Mouse (Mus musculus) liver, embryonic 12.5 days (tissue): ENCODE measurements at regions not wholly inside any gene's neighbourhood (a gene's known extent, or its start where the extent isn't known, plus 50 kb on each side); places are given as distances from the start of the nearest gene placed in this dataset.

Source experiments
- ATAC-seq: fragments of 200-750 bp; cut with Nextera tagmentation; 2 replicates; pipeline ENCODE4 v1.8.0; 2017; ENCODE audit warnings: moderate number of reproducible peaks, mild to moderate bottlenecking, moderate library complexity
- H3K27ac ChIP-seq: fragments of 300-500 bp; sonication (generic); 2 replicates; pipeline ENCODE4 v1.5.1; 2016; ENCODE audit warnings: mild to moderate bottlenecking
- H3K27me3 ChIP-seq: fragments of 300-500 bp; sonication (generic); replicated peaks from 2 replicates; pipeline ENCODE4 v1.6.1; 2016; ENCODE audit warnings: mild to moderate bottlenecking, moderate library complexity
- H3K36me3 ChIP-seq: fragments of 300-500 bp; sonication (generic); 2 replicates; pipeline ENCODE4 v1.6.1; 2016; ENCODE audit warnings: mild to moderate bottlenecking, moderate library complexity
- H3K4me1 ChIP-seq: fragments of 300-500 bp; sonication (generic); 2 replicates; pipeline ENCODE4 v1.6.1; 2016
- H3K4me2 ChIP-seq: fragments of 300-500 bp; sonication (generic); 2 replicates; pipeline ENCODE4 v1.6.1; 2016; ENCODE audit warnings: mild to moderate bottlenecking, moderate library complexity
- H3K4me3 ChIP-seq: fragments of 300-500 bp; sonication (generic); 2 replicates; pipeline ENCODE4 v1.5.1; 2016; ENCODE audit warnings: mild to moderate bottlenecking, moderate library complexity
- H3K9ac ChIP-seq: fragments of 300-500 bp; sonication (generic); 2 replicates; pipeline ENCODE4 v1.6.1; 2016; ENCODE audit warnings: mild to moderate bottlenecking, moderate library complexity
- H3K9me3 ChIP-seq: fragments of 300-500 bp; sonication (generic); replicated peaks from 2 replicates; pipeline ENCODE4 v1.6.1; 2016; ENCODE audit warnings: mild to moderate bottlenecking, moderate library complexity
- WGBS: fragments of 180-500 bp; shearing (Covaris S2); methylation state at CpG from one replicate; pipeline ENCODE4 v1.1.7; 2016; ENCODE audit not compliant: insufficient replicate concordance; 5-methylcytosine and 5-hydroxymethylcytosine counted together

DNA sequence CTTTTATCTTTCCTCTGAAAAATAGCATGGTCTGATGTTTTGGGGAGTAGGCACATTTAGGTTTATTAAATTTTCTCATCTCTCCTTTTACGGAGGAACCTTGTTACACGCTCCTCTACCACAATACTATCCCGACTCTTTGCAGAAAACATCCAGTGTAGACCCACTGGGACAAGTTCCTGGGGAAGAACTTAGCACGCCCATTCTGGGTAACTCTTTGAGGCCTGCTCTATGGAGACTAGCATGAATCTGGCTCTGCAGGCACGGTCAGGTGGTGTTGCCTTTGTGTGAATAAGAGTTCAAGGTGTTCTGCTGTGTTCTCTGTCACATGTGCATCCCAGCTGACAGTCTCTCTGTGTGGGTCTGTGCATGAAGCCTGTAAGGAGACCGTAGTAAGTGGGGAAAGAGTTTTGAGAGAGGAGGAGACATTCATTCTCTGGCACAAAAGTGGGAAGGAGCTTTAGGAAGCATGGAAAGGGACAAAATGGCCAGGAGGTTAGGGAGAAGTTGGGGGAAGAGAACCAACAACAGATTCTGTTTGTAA, 105.2 kb upstream of the Satb2 start:
- WGBS: 73% methylated on average over 6 of the region's 6 CpGs
- no peaks in the 10 kb centered on the region for H3K27me3 ChIP-seq
- ATAC-seq: no peak
- H3K9me3 ChIP-seq: no peaks in the 10 kb centered on the region
- no peak overlapping the region for H3K9ac ChIP-seq
- H3K4me3 ChIP-seq: no peak overlapping the region
- H3K4me1 ChIP-seq: no peaks in the 10 kb centered on the region
- no peaks in the 10 kb centered on the region for H3K36me3 ChIP-seq
- no peak overlapping the region for H3K4me2 ChIP-seq
- H3K27ac ChIP-seq: no peak overlapping the region

DNA sequence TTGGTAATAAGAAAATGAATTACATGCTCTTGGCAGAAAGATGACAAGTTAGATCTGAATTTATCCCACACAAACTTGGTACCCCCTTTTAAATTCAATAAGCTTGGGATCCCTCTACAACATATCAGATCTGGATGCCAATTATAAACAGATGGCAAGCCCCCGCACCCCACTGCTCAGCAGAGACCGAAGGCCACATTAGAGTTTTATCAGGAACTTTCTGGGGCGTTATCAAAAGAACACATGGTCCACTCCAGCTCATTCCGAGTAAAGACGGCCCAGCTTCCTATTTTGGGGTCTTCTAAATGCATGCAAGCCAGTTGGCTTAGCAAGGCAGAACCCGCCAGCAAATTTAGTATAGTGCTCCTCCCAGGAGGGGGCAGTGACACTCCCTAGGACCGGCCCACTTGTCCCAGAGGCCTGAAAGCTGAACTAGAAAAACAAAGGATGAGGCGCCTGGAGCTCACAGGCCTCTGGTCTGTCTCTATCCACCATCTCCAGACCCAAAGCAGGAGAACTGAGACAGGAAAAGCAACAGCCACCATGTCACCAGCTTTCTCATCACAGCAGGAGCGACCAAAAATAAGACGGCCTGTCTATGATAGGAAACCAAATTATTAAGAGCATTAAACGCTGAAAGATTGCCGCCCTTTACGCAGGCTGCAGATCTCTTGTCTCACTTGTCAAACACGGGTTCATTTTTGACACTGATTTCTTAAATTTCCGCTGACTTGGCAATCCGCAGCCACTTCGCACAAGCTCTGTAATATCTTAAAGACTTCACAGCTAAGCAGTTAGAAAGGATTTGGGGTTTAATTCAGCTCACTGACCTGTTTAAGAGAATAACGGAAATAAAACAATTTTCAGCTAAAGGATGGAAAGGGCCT, 117.2 kb upstream of the Satb2 start:
- WGBS: 60% methylated on average over 18 of the region's 18 CpGs
- no peaks in the 10 kb centered on the region for H3K27me3 ChIP-seq
- H3K27ac ChIP-seq: no peak overlapping the region
- H3K4me3 ChIP-seq: no peak overlapping the region
- no peak for ATAC-seq
- H3K9me3 ChIP-seq: no peaks in the 10 kb centered on the region
- H3K36me3 ChIP-seq: no peaks in the 10 kb centered on the region
- no peak overlapping the region for H3K4me2 ChIP-seq
- no peaks in the 10 kb centered on the region for H3K4me1 ChIP-seq
- no peak overlapping the region for H3K9ac ChIP-seq

DNA sequence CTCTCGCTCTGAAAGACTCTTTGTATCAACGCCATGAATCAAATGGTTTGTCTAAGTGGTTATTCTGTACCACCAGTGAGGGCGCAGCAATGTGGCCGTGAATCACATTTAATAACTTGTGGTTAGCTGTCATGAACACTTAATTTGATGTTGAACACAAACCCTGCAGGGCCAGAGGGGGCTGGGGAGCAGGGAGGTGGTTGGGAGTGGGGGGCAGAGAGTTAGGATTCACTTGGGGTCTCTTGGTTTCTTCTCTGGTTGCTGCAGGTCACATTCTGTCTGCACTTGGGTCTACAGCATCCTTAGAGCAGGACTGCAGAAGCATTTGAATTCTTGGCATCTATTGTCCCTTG, 117.8 kb upstream of the Satb2 start:
- Histone ChIP-seq H3K4me1 (no peaks in the 10 kb centered on the region), H3K4me2 (no peak overlapping the region), H3K9me3 (no peaks in the 10 kb centered on the region), H3K27me3 (no peaks in the 10 kb centered on the region), H3K27ac (no peak overlapping the region), H3K4me3 (no peak overlapping the region), H3K9ac (no peak overlapping the region), H3K36me3 (no peaks in the 10 kb centered on the region)
- WGBS: 72% methylated on average over 4 of the region's 4 CpGs
- ATAC-seq: no peak

GRCm38 (mm10) chr1:57096740-57097139, 118.3 kb upstream of the Satb2 start:
- H3K4me3 ChIP-seq: no peak overlapping the region
- ATAC-seq: no peak
- no peaks in the 10 kb centered on the region for H3K9me3 ChIP-seq
- H3K4me2 ChIP-seq: no peak overlapping the region
- no peaks in the 10 kb centered on the region for H3K27me3 ChIP-seq
- 69% methylated on average over 8 of the region's 8 CpGs for WGBS
- H3K9ac ChIP-seq: no peak overlapping the region
- no peaks in the 10 kb centered on the region for H3K4me1 ChIP-seq
- H3K27ac ChIP-seq: no peak overlapping the region
- no peaks in the 10 kb centered on the region for H3K36me3 ChIP-seq

- WGBS: 73% methylated on average over 2 of the region's 2 CpGs
- H3K36me3 ChIP-seq: no peaks in the 10 kb centered on the region
- H3K4me1 ChIP-seq: no peaks in the 10 kb centered on the region
- no peak overlapping the region for H3K27ac ChIP-seq
- ATAC-seq: no peak
- H3K27me3 ChIP-seq: no peaks in the 10 kb centered on the region
- H3K4me3 ChIP-seq: no peak overlapping the region
- H3K9me3 ChIP-seq: no peaks in the 10 kb centered on the region
- no peak overlapping the region for H3K4me2 ChIP-seq
- no peak overlapping the region for H3K9ac ChIP-seq
Measured at GRCm38 (mm10) chr1:57100614-57101013, 122.2 kb upstream of the Satb2 start.

- Histone ChIP-seq H3K4me3 (no peak overlapping the region), H3K36me3 (no peaks in the 10 kb centered on the region), H3K27ac (no peak overlapping the region), H3K4me2 (no peak overlapping the region), H3K27me3 (no peaks in the 10 kb centered on the region), H3K9ac (no peak overlapping the region), H3K4me1 (no peaks in the 10 kb centered on the region), H3K9me3 (no peaks in the 10 kb centered on the region)
- no peak for ATAC-seq
- WGBS: 80% methylated on average over 10 of the region's 10 CpGs
Measured at GRCm38 (mm10) chr1:57107308-57107707, 128.9 kb upstream of the Satb2 start.

DNA sequence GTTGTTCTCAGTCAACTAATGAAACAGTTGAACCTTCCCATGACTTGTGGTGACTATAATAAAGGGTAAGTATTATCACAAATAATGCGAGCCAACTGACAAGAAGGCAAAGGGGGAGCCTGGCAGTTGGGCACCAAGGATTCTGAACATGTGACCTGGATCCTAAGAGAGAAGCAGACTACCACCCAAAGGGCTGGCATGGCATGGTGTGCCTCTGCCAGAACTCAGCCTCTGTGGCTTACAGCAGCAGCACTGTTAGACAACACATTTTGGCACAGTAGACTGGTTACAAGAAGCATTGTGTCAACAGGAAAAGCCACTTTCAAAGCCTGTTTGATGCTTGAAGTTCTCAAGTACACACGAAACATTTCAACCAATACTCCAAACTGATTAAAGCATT, 142.2 kb upstream of the Satb2 start:
- H3K4me1 ChIP-seq: no peaks in the 10 kb centered on the region
- no peaks in the 10 kb centered on the region for H3K9me3 ChIP-seq
- H3K27ac ChIP-seq: no peak overlapping the region
- H3K27me3 ChIP-seq: no peaks in the 10 kb centered on the region
- no peak overlapping the region for H3K9ac ChIP-seq
- WGBS: 61% methylated on average over 2 of the region's 2 CpGs
- ATAC-seq: no peak
- H3K4me2 ChIP-seq: no peak overlapping the region
- no peak overlapping the region for H3K4me3 ChIP-seq
- no peaks in the 10 kb centered on the region for H3K36me3 ChIP-seq

DNA sequence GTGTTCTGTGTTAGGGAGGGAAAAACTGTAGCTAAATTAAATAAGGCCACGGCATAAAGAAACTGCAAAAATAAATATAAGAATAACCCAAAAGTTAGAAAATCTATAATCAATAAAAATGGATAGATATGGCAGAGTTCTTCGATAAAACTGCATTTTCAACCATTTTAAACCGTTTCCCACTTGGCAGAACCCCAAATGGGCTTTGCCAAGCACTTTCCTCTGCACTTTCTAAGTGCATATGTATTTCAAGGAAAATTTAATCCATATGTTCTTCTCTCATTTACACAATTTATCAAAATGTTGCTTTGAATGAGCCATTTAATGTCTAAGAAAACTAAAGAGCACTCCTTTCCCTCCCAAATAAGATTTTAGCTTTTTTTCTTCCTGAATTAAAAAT, 165.7 kb upstream of the Satb2 start:
- no peak for ATAC-seq
- H3K9ac ChIP-seq: no peak overlapping the region
- 57% methylated on average over 3 of the region's 3 CpGs for WGBS
- H3K4me3 ChIP-seq: no peak overlapping the region
- H3K27ac ChIP-seq: no peak overlapping the region
- no peaks in the 10 kb centered on the region for H3K9me3 ChIP-seq
- no peaks in the 10 kb centered on the region for H3K27me3 ChIP-seq
- no peaks in the 10 kb centered on the region for H3K36me3 ChIP-seq
- H3K4me2 ChIP-seq: no peak overlapping the region
- no peaks in the 10 kb centered on the region for H3K4me1 ChIP-seq

DNA sequence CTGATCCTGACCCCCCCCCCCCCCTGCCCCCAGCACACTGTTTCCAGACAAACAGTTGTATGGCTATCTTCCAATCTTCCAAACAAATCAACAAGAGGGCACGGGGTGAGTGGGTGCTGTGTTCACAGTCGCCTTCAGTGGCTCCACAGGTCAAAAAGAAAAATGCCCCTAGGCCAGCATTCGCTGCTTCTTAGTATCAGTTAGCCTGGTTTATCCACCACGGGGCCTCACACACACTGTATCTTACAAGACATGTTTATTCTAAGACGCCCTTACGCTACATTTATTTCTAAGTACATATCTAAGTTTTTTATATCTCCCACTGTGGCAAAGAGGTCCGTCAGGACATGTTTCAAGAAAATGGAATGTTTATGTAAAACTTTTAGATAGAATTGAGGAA, 177.4 kb upstream of the Satb2 start:
- WGBS: 64% methylated on average over 7 of the region's 7 CpGs
- Histone ChIP-seq H3K4me2 (no peak overlapping the region), H3K4me1 (no peaks in the 10 kb centered on the region), H3K9ac (no peak overlapping the region), H3K27ac (no peak overlapping the region), H3K4me3 (no peak overlapping the region), H3K27me3 (no peaks in the 10 kb centered on the region), H3K36me3 (no peaks in the 10 kb centered on the region), H3K9me3 (no peaks in the 10 kb centered on the region)
- no peak for ATAC-seq

- Histone ChIP-seq H3K27me3 (no peaks in the 10 kb centered on the region), H3K4me2 (no peak overlapping the region), H3K9ac (no peak overlapping the region), H3K9me3 (0 out of 2 replicates have a peak, but pooled peaks cover 4% of the 10 kb centered on the region), H3K4me3 (no peak overlapping the region), H3K4me1 (no peaks in the 10 kb centered on the region), H3K27ac (no peak overlapping the region), H3K36me3 (no peaks in the 10 kb centered on the region)
- no peak for ATAC-seq
- 70% methylated on average over 1 of the region's 1 CpGs for WGBS
Measured at GRCm38 (mm10) chr1:57164443-57164842, 186.0 kb upstream of the Satb2 start.

DNA sequence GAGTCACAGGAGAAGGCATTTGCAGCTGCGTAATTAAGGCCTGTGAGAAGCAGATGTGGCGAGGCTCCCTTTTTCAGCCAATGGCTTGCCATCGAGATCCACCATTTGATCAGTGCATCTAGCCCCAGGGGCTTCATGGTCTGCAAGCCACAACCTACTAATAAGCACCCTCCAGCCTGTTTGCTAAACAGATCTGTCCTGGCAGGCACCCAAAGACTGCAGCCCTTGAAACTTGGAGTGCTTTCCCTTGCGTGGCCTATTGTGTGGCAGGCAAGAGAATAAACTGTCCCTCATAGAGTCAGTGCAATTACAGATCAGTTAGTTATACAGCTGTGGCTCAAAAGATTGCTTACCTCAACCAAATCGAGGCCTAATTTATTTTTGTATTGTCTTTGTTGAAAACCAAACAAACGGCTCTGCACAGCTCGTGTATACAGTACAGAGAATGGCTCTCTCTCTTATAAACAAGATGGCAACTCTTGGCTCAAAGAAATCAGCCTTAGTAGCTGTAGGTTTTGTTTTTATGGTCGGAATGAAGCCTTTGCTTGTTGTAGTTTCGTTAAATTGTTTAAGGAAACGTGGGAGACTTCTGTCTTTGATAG, 195.9 kb upstream of the Satb2 start:
- H3K4me3 ChIP-seq: no peak overlapping the region

GRCm38 (mm10) chr1:57188796-57189319, 188.6 kb upstream of the 1700066M21Rik start:
- H3K9me3 ChIP-seq: no peaks in the 10 kb centered on the region
- WGBS: 69% methylated on average over 5 of the region's 5 CpGs
- no peak overlapping the region for H3K27ac ChIP-seq
- ATAC-seq: no peak
- no peaks in the 10 kb centered on the region for H3K36me3 ChIP-seq
- no peaks in the 10 kb centered on the region for H3K27me3 ChIP-seq
- no peak overlapping the region for H3K9ac ChIP-seq
- no peak overlapping the region for H3K4me2 ChIP-seq
- no peak overlapping the region for H3K4me3 ChIP-seq
- no peaks in the 10 kb centered on the region for H3K4me1 ChIP-seq

More for the DNA sequence above, 195.9 kb upstream of the Satb2 start:
- Histone ChIP-seq H3K36me3 (no peaks in the 10 kb centered on the region), H3K9me3 (no peaks in the 10 kb centered on the region), H3K4me1 (no peaks in the 10 kb centered on the region), H3K27me3 (no peaks in the 10 kb centered on the region), H3K9ac (no peak overlapping the region), H3K4me2 (no peak overlapping the region), H3K27ac (no peak overlapping the region)
- WGBS: 62% methylated on average over 10 of the region's 10 CpGs
- ATAC-seq: no peak
